Mouse (Mus musculus) midbrain, embryonic 11.5 days (tissue): ENCODE measurements around the gene Syap1. TPM values are rescaled to one million over a fixed set of nuclear protein-coding genes. Genes with fewer than 3 reads are reported as not detected.

ENCODE experiments used
- ATAC-seq: fragments of 200-750 bp; cut with Nextera tagmentation; 2 replicates; pipeline ENCODE4 v1.8.0; 2017; ENCODE audit warnings: moderate TSS enrichment, moderate library complexity; ENCODE audit not compliant: low FRiP score
- DNase-seq: peaks from one replicate; pipeline ENCODE4 v3.0.0; 2015; ENCODE audit warnings: low spot score; ENCODE audit errors: missing footprints
- H3K27ac ChIP-seq: fragments of 300-500 bp; sonication (generic); 2 replicates; pipeline ENCODE4 v1.5.1; 2014; ENCODE audit warnings: low read depth, low read length
- H3K27me3 ChIP-seq: fragments of 300-500 bp; sonication (generic); 2 replicates; pipeline ENCODE4 v1.6.1; 2014; ENCODE audit warnings: mild to moderate bottlenecking, low read length, moderate library complexity, mixed read lengths; ENCODE audit not compliant: control insufficient read depth, insufficient read depth
- H3K36me3 ChIP-seq: fragments of 300-500 bp; sonication (generic); 2 replicates; pipeline ENCODE4 v1.6.1; 2014; ENCODE audit warnings: mild to moderate bottlenecking, low read length, moderate library complexity, mixed read lengths; ENCODE audit not compliant: control insufficient read depth, insufficient read depth
- H3K4me1 ChIP-seq: fragments of 300-500 bp; sonication (generic); 2 replicates; pipeline ENCODE4 v1.6.1; 2014; ENCODE audit warnings: low read length; ENCODE audit not compliant: control insufficient read depth, insufficient read depth
- H3K4me2 ChIP-seq: fragments of 300-500 bp; sonication (generic); 2 replicates; pipeline ENCODE4 v1.6.1; 2014; ENCODE audit warnings: mild to moderate bottlenecking, moderate library complexity
- H3K4me3 ChIP-seq: fragments of 300-500 bp; sonication (generic); 2 replicates; pipeline ENCODE4 v1.5.1; 2014; ENCODE audit warnings: low read depth, low read length
- H3K9ac ChIP-seq: fragments of 300-500 bp; sonication (generic); 2 replicates; pipeline ENCODE4 v1.6.1; 2014; ENCODE audit warnings: low read length
- H3K9me3 ChIP-seq: fragments of 300-500 bp; sonication (generic); 2 replicates; pipeline ENCODE4 v1.6.1; 2016; ENCODE audit warnings: low read length; ENCODE audit not compliant: control insufficient read depth
- WGBS: fragments of 180-500 bp; shearing (Covaris S2); extraction: QIAGEN DNeasy Blood & Tissue Kit; methylation state at CpG from one replicate; pipeline ENCODE4 v1.1.7; 2014; 5-methylcytosine and 5-hydroxymethylcytosine counted together
- polyA plus RNA-seq: library from polyadenylated mRNA; unstranded; fragments of >200 nt; fragmentation: Nextera tagmentation; extraction: Ambion mirVana; gene quantifications from 2 replicates; pipeline ENCODE4 v1.2.1, GENCODE M21; 2014

Gene Syap1
- polyA plus RNA-seq = 39.5 and 43.0 TPM in 2 replicates

DNA sequence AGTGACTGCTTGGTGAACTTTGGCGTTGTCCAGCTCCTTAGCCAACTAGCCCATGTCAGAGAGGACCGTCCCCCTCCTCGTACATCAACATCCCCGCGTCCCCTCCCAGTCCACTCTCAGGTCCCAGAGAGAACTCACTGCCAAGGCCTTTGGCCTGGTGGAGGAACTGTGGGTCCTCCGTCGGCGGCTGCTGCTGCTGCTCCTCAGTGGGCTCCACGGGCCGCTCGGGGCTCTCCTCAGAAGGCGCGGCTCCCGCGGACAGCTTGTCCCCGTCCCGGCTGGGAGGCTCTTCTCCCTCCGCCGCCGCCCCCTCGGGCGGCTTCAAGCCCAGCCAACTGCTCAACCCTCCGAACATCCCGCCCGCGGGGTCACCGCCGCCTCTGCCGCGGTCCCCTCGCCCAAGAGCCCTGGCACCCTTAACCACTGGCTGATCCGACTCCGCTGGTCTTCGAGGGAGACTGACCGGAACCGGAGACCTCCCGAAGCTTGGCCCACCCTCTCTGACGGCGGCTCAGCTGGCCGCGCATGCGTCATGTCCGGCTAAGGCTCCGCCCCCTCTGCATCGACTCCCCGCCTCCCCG, at the start of gene Syap1:
TSS of gene Syap1 (minus strand) at position 517 of the 581 bp plus-strand sequence.
- Histone ChIP-seq H3K27me3 (no peaks in the 10 kb centered on the region), H3K4me2 (peak within 1 kb of the TSS; percentile 51), H3K36me3 (no peaks in the 10 kb centered on the region), H3K4me3 (peak within 1 kb of the TSS; percentile 65), H3K9me3 (no peaks in the 10 kb centered on the region), H3K4me1 (0 out of 2 replicates have a peak, but pooled peaks cover 2% of the 10 kb centered on the region), H3K9ac (peak within 1 kb of the TSS; percentile 71), H3K27ac (no peak within 1 kb of the TSS)
- DNase-seq (peak; percentile 98), ATAC-seq (peak; percentile 98)
- 15% methylated on average over 34 of the region's 47 CpGs for WGBS

DNA sequence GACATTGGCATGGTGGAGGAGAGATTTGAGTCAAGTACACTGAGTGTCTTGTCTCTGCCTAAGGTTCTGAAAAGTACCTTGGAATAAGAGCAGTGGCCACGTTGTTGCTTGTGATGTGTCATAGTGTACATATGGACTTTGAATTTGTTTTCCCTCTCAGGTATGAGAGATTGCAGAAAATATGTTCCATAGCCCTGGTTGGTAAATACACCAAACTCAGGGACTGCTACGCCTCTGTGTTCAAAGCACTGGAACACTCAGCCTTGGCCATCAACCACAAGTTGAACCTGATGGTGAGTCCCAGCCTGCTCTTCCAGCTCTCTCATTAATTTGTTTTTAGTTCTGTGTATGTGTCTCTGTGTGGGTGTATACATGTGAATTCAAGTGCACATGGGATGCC, 43.2 kb upstream of the Syap1 start:
- 93% methylated on average over 2 of the region's 2 CpGs for WGBS
- no peak for DNase-seq
- no peak overlapping the region for H3K9ac ChIP-seq

DNA sequence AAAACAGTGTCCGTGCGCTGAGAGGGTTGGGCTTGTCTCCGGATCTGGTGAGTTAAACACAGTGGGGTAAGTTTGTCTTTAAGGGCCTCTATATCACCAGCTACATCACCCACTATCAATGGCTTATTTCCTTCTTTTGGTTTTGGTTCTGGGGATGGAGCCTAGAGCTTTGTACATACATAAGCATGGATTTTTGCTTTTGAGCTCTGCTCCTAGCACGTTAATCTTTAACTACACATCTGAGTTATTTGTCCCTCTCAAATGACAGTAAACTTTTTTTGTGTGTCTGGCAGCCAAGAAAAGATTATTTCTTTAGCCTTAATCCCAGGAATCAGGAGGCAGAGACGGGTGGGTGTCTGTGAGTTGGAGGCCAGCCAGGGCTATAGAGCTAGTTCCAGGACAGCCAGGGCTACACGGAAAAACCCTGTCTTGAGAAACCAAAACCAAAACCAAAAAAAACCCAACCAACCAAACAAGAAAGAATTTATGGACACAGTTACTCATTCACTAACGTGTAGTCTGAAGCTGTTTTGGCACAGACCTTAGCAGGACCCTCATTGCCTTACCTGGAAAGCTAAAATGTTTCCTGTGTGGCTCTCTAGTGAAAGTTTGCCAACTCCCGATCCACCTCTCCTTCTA, 33.4 kb upstream of the Syap1 start:
- DNase-seq = no peak
- Histone ChIP-seq H3K4me1 (no peaks in the 10 kb centered on the region), H3K4me3 (no peak overlapping the region), H3K27me3 (no peaks in the 10 kb centered on the region), H3K36me3 (no peaks in the 10 kb centered on the region), H3K9ac (no peak overlapping the region), H3K27ac (no peak overlapping the region), H3K9me3 (no peaks in the 10 kb centered on the region), H3K4me2 (no peak overlapping the region)
- ATAC-seq = no peak
- WGBS = 88% methylated on average over 8 of the region's 8 CpGs

More for the DNA sequence above, 43.2 kb upstream of the Syap1 start:
- Histone ChIP-seq H3K9me3 (no peaks in the 10 kb centered on the region), H3K27me3 (no peaks in the 10 kb centered on the region; the same call in 1 of the 2 replicates), H3K36me3 (no peaks in the 10 kb centered on the region), H3K4me1 (no peaks in the 10 kb centered on the region), H3K4me3 (no peak overlapping the region), H3K27ac (no peak overlapping the region), H3K4me2 (no peak overlapping the region)
- no peak for ATAC-seq

DNA sequence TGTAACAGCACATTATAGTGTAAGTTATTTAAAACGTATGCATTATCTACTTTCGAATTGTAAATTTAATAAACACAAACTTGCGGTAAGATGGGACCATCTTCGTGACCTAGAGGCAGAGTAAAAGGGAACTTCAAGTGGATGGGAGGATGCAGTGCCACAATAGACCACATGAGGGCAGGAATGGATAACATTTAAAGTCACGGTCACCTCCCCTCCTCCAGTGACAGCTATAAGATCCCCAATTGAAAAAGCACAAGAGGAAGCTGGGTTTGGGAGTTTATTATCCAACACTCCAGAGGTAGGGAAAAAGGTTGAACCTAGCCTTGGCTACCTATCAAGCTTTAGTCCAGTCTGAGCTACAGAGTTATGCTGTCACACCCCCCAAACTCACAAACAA, 27.4 kb upstream of the Syap1 start:
- 35% methylated on average over 5 of the region's 5 CpGs for WGBS
- peak; percentile 59; the same call in 1 of the 2 replicates for ATAC-seq

DNA sequence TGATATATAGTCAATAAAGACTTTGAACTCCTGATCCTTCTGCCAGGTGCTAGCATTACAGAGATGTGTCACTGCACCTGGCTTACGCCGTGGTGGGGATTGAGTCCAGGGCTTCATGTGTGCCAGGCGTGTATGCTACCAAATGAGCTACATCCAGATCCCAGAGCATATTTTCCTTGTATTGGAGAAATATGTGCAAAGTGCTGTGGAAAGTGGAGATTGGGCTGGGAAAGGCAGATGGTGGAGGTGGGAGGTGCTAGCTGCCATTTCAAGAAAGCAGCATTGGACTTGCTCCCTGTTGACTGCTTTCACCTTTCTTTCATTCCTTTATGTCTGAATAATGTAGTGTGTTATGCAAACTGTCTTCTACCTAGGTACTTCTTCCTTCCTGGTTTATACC, 25.4 kb upstream of the Syap1 start:
- H3K4me3 ChIP-seq = no peak overlapping the region
- H3K4me1 ChIP-seq = no peaks in the 10 kb centered on the region
- no peak for DNase-seq
- no peak overlapping the region for H3K9ac ChIP-seq
- H3K4me2 ChIP-seq = no peak overlapping the region
- no peak for ATAC-seq
- no peaks in the 10 kb centered on the region for H3K9me3 ChIP-seq
- 85% methylated on average over 3 of the region's 3 CpGs for WGBS
- H3K27me3 ChIP-seq = no peaks in the 10 kb centered on the region
- no peak overlapping the region for H3K27ac ChIP-seq
- no peaks in the 10 kb centered on the region for H3K36me3 ChIP-seq

More for the DNA sequence above, 27.4 kb upstream of the Syap1 start:
- peak; percentile 92 for DNase-seq
- Histone ChIP-seq H3K4me1 (no peaks in the 10 kb centered on the region), H3K9ac (no peak overlapping the region), H3K9me3 (no peaks in the 10 kb centered on the region), H3K27ac (no peak overlapping the region), H3K27me3 (no peaks in the 10 kb centered on the region), H3K4me2 (no peak overlapping the region), H3K36me3 (no peaks in the 10 kb centered on the region), H3K4me3 (no peak overlapping the region)

DNA sequence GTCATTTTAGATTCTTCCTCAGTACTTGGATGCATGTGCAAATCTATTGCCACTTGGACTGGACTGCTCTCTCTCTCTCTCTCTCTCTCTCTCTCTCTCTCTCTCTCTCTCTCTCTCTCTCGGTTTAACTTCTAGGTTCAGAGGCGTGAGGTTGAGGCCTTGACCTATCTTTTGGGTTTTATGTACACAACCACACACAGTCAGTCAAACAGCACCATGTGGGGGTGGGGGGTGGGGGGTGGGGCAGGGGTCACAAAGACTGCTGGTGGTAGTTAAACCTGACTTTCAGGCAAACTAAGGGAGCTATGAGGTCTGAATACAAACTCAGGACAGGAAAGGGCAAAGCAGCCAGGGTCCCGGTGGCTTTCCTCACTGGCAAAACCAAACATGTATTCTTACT, 19.3 kb upstream of the Syap1 start:
- Histone ChIP-seq H3K4me2 (no peak overlapping the region), H3K9me3 (no peaks in the 10 kb centered on the region), H3K9ac (no peak overlapping the region), H3K27ac (no peak overlapping the region), H3K36me3 (no peaks in the 10 kb centered on the region), H3K4me1 (no peaks in the 10 kb centered on the region), H3K4me3 (no peak overlapping the region), H3K27me3 (no peaks in the 10 kb centered on the region)
- 77% methylated on average over 3 of the region's 3 CpGs for WGBS
- DNase-seq (no peak), ATAC-seq (no peak)

DNA sequence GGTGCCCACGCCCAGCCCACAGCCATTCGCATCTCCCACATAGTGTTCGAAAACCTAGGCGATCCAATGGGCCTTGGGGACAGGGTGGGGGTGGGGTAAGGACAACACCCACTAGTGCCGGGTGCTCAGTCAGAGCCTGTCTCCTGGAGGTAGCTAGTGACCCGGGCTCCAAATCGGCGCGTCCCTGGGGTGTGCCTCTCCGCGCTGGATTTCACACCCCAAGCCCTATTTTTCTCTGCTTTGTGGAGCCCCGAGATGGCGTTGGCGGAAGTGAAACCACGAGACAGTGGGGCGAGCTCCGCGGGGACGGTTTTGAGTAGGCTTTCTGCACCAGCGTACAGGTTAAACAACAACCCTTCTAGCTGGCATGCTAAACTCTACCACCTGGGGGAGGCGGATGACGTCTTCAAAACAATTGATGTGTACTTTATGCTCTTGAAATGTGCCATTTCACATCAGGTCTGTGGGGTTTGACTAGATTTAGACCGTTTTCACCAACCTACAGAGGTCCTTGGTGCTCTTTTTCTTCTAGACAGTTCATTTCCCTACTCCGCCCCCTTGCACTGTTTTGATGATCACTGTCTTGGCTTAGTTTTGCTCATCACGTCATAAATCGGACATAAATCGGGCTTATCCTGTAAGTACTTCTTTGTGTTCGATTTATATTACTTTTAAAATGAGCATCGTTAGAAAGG, 13.9 kb upstream of the Syap1 start:
- H3K27me3 ChIP-seq = 0 out of 2 replicates have a peak, but pooled peaks cover 3% of the 10 kb centered on the region

DNA sequence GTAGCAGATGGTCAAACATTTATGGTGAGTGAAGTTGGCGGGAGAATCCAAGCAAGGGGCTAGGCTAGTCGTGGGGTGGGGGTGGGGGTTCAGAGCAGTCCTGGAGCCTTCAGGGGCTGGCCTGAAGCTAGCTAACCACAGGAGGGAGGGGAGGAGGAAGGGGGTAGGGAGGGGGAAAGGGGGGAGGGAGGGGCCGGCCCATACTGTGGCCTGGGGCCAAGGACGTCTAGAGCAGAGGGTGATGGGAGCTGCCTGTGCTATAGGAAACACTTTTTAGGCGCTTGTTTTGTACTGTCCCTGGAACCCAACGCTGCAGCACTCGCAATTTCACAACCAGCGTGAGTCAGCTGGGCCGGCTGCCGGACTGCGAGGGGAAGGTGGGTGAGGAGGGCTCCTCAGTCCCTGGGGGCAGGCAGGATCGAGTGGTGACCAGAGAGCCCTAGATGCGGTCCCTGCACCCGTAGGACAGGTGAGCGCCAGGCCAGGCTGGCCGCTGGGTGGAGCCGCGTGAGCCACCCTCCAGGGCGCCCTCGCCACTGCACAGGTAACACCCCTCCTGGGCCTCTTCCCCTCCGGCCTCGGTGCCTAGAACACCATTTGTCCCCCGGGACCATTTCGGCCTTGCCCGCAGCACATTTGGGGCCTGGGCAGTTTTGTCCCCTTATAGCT, 13.3 kb upstream of the Syap1 start:
- Histone ChIP-seq H3K9ac (peak overlapping the region; percentile 64), H3K4me2 (peak overlapping the region; percentile 65), H3K4me3 (peak overlapping the region; percentile 50), H3K9me3 (no peaks in the 10 kb centered on the region), H3K27me3 (0 out of 2 replicates have a peak, but pooled peaks cover 3% of the 10 kb centered on the region), H3K27ac (no peak overlapping the region), H3K36me3 (no peaks in the 10 kb centered on the region), H3K4me1 (no peaks in the 10 kb centered on the region; the same call in 1 of the 2 replicates)
- DNase-seq (peak; percentile 89), ATAC-seq (peak; percentile 91)
- 16% methylated on average over 24 of the region's 25 CpGs for WGBS

More for the DNA sequence above, 13.9 kb upstream of the Syap1 start:
- peak overlapping the region; percentile 65 for H3K4me2 ChIP-seq
- ATAC-seq (peak; percentile 71), DNase-seq (peak; percentile 89)
- no peaks in the 10 kb centered on the region for H3K36me3 ChIP-seq
- no peak overlapping the region for H3K27ac ChIP-seq
- 25% methylated on average over 29 of the region's 29 CpGs for WGBS
- peak overlapping the region; percentile 50 for H3K4me3 ChIP-seq
- no peaks in the 10 kb centered on the region; the same call in 1 of the 2 replicates for H3K4me1 ChIP-seq
- peak overlapping the region; percentile 64 for H3K9ac ChIP-seq
- H3K9me3 ChIP-seq = no peaks in the 10 kb centered on the region
